Mouse (Mus musculus): ENCODE data around the gene Pid1.
"Not testable (repeated sequence)": the region's sequence is repeated elsewhere in the genome, so short reads cannot be mapped to it uniquely, and the experiment has no call there.

GRCm38 (mm10) chr1:84205746-84206145, 158.2 kb downstream of the Pid1 start:
- TF ChIP-seq CTCF (IDR thresholded peaks at IDR 0.05; ENCODE audit: low read depth, low read length); POLR2A (IDR thresholded peaks at IDR 0.05; ENCODE audit: insufficient read depth, low read length); EP300 (IDR thresholded peaks at IDR 0.05; ENCODE audit: insufficient read depth, low read depth, low read length): not testable (repeated sequence)
